Mouse (Mus musculus) embryonic fibroblast, embryonic 13.5 days (primary cell): ENCODE measurements around the gene Dnah2.

Experiments used
- CTCF ChIP-seq: IDR thresholded peaks from 2 replicates; pipeline ENCODE4 v1.5.1; 2011; ENCODE audit warnings: mild to moderate bottlenecking, control low read depth, low read length, moderate library complexity, borderline replicate concordance; ENCODE audit not compliant: insufficient read depth
- POLR2A ChIP-seq: IDR thresholded peaks from 2 replicates; pipeline ENCODE4 v1.6.1; 2011; ENCODE audit warnings: low read depth, mild to moderate bottlenecking, control low read depth, low read length, moderate library complexity

DNA sequence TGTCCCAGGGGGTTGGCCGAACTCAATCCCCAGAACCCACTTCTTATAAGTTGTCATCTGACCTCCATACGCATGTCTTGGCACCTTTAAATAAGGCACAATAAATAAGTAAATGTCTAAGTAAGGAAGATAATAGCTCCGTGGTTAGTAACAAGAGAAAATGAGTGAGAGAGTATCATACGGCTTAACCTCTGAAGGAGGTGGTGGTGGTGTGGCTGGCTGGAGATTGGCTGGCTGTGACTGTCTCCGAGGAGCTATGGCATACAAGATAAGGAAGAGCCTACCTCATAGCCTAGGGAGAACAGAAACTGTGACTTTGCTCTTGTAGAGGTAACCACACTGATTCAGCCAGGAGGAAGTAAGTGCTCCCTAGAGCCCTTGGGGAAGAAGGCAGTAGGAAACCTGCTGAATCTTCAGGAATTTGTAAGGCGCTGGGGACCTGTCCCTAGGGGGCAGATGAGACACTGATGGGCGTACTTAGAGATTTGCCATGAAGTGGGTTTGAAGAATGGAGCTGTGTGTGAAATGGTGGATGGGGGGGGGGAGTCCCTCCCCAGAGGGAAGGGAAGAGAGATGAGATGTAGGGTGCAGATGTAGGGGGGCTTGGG is 36.9 kb upstream of the Dnah2 start:
- TF ChIP-seq POLR2A: no peak
- no peak for TF ChIP-seq CTCF
